Mouse (Mus musculus) adrenal gland, postnatal 36 days (tissue): Measurements from ENCODE around the gene Oxct1. TPM values are rescaled to one million over a fixed set of nuclear protein-coding genes. Genes with fewer than 3 reads are reported as not detected.
A peak's percentile ranks its signal among the peaks of the same experiment; 100 is the strongest.

Experiments
- DNase-seq, 2 experiments: peaks; one replicate each; pipeline ENCODE4 v3.0.0; 2021; ENCODE audit warnings: mixed read lengths in 1 of 2
- long read RNA-seq, 2 experiments: library from polyadenylated mRNA; stranded (forward); transcript quantifications; one replicate each; pipeline ENCODE4 v2.0.0; 2021; ENCODE audit warnings: borderline sequencing depth in 2 of 2
- total RNA-seq, 2 experiments: library from RNA; stranded (reverse); gene quantifications; 2 replicates each; pipeline ENCODE4 v1.2.3; 2021

Gene Oxct1
- total RNA-seq: 100 to 1,000 TPM; 137 to 207 TPM
- long read RNA-seq, experiment 1, transcript Oxct1-201 (17 exons, 3,527 nt): major isoform, 236 of 270 reads
- long read RNA-seq, experiment 1, partial matches to known transcripts: 21 of 270 reads
- long read RNA-seq, experiment 1, other reads (novel, unspliced or antisense): 13 of 270 reads
- long read RNA-seq, experiment 2, transcript Oxct1-201 (17 exons, 3,527 nt): major isoform, 53 of 58 reads
- long read RNA-seq, experiment 2, partial matches to known transcripts: 4 of 58 reads
- long read RNA-seq, experiment 2, other reads (novel, unspliced or antisense): 1 of 58 reads

- DNase-seq: peak; percentile 91 to 92
Measured at GRCm38 (mm10) chr15:4026231-4026773, at the start of gene Oxct1. Gene Oxct1 (plus strand): TSS chr15:4026383.

- DNase-seq: no peak
Measured at GRCm38 (mm10) chr15:3978279-3978678, 47.9 kb upstream of the Oxct1 start.

- DNase-seq: peak; percentile 94 to 95
Measured at GRCm38 (mm10) chr15:3979061-3979848, 46.9 kb upstream of the Oxct1 start, which contains the start of gene Fbxo4. Gene Fbxo4 (minus strand): TSS chr15:3979573.

GRCm38 (mm10) chr15:3979871-3980270 is 46.3 kb upstream of the Oxct1 start:
- DNase-seq: no peak

DNA sequence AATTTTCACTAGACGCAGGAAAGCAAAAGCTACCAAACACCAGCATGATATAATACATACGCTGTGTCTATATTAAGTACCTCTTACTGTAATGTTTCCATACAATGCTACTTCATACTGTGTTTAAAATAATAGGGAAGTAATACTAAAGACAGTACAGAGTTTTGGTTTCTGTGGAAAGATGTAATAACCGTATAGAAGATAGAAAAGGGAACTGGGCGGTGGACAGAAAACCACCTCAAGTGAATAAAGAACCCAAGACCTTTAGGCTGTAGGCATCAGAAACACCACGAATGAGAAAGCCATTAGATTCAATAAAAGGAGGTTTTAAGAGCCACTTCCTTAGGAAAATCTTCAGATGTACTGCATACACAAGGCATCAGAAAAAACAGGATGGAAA is 43.5 kb upstream of the Oxct1 start:
- DNase-seq: no peak

DNA sequence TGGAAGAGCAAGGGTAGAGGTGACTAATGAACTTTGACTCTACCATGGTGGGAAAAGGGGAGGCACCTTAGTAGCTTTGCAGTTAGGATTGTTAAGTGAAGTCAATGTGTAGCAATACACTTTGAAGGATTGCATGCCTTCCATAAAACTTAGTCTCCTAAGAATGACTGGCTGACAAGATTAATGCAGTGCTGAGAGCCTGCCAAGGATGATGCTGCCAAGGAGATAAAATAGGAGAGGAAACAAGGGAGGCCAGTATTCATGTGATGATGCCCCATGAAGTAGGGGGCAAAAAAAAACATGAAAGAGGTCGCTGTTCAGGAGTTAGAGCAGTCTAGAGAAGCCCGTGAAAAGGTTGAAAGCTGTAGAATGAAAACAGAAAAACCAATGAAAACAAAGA is 41.3 kb upstream of the Oxct1 start:
- peak; percentile 47 to 53 for DNase-seq

GRCm38 (mm10) chr15:3987981-3988380 is 38.2 kb upstream of the Oxct1 start:
- DNase-seq: peak; percentile 48 to 64

GRCm38 (mm10) chr15:3994852-3995447 is 31.2 kb upstream of the Oxct1 start:
- DNase-seq: no peak

- DNase-seq: peak; percentile 99
Measured at GRCm38 (mm10) chr15:3995448-3996266, 30.5 kb upstream of the Oxct1 start, which contains the start of gene AW549877. Gene AW549877 (minus strand): TSS chr15:3995744.

DNA sequence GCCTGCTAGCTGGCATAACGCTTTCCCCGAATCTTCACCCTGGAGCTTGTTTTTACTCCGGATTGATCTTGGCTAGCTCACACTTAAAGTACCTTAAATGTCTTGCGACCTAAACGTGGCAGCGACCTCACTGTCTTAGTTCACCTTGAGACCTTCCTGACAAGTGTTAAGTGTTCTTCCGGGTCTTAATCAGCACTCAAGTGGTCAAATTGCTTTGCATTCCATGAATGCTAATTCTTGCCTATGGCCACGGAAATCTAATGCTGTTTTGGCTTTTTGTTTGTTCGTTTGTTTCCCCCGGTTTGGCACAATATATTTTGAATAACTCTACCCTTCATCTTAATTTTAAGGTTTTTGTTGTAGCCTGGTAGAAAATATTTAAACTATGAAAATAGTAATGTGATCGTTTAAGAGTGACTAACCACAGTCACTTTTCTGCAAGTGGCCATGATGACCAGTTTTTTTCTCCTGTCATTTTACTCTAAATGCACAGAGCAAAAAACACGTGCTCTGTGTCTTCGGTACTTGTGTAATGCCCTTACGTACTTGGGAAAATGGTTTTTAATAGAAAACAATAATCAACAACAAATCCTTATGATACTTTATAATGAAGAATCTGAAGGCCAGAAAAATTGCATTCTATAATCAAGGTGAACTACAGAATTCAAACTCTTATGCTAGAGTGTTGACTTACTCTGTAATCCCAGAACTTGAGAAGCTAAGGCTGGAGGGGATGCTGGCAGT is 29.7 kb upstream of the Oxct1 start:
- no peak for DNase-seq

- DNase-seq: peak in 1 of 2 experiments; percentile 1
Measured at GRCm38 (mm10) chr15:3999144-3999543, 27.0 kb upstream of the Oxct1 start.

DNA sequence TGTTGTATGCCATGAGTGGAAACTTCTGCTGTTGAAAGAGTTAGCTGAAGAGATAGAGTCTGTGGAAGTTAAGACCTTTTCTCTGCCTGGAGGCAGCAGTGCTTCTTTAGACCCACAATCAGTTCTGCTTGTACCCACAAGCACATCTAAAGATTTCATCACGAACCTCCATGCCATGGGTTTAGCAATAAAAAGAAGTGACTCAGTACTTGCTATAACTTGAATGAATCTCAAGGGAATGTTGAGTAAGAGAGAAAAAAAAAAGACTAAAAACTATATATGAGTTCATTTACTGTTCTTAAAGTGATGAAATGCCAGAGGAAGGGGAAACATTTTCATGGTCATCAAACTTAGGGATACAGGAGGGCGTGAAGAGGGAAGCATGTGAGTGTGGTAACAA is 25.6 kb upstream of the Oxct1 start:
- DNase-seq: no peak

GRCm38 (mm10) chr15:4013873-4014272 is 12.3 kb upstream of the Oxct1 start:
- no peak for DNase-seq

DNA sequence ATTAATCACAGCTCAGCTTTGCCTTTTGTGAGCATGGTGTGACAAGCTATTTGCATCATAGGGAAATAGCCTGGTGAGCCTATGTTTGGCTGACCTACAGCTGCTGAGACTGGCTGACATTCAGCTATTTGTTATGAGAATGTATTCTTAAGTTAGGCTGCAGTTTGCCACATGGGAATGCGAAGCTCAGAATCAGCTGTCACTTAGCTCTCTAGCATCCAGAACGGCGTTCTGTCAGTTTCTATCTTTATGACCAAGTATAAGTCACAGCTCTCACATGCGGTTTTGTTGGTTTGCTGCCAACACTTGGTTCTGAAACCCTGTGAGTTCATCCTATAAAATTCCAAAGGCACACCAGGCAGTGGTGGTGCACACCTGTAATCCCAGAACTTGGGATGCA is 5.5 kb upstream of the Oxct1 start:
- DNase-seq: no peak

GRCm38 (mm10) chr15:4023747-4024146 is 2.4 kb upstream of the Oxct1 start:
- DNase-seq: no peak

GRCm38 (mm10) chr15:4024726-4025507 is 1.3 kb upstream of the Oxct1 start:
- DNase-seq: no peak

DNA sequence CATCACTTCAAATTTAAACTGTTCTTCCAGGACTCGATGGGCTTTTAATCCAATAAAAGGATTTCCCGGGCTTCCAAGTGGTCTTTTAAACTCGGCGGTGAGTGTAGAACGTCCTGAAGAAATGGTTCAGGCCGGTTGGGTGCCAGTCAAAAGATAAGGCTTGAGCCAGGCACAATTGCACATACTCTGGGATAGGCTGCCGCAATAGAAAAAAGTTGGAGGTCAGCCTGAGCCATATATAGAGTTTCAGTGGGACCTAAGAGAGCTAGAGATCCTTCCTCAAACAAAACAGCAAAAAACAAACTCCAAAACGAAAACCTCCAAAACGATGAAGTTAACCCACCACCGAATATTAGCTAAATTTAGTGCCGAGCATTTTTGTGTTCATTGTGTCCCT is 677 bp upstream of the Oxct1 start:
- no peak for DNase-seq

DNA sequence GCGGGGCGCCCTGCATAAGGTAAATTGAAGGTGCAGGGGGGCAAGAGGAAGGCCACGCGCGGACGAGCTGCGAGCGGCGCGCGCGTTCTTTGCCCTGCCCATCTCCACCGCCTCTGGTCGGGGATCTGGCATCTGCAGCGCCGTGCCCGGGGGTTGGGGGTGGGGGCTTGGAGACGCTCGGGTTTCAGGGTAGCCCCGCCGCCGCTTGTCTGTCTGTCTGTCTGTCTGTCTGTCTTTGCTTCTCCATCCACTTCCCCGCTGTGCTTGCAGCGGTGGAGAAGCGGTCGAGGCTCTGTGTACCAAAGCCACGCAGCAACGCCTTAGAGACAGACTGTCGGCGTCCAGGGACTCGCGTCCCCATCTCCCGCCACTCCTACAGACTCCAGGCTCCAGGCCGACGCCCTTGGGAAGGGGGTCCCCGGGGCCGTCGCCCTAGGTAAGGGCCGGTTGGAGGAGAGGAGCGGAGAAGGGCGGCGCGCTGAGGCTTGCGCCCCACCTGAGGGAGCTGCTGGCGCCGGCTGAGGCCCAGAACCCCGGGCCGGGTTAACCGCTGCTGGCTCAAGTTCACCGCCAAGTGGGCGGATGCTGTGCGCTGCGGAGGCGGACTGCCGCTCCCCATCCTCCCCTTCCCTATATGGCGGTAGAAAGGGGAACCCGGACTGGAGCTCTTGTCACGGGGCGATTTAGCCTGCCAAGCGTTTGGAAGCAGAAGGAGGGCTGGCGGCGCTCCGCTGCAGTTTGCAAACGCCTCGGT is 825 bp downstream of the Oxct1 start:
- DNase-seq: peak; percentile 87 to 88

DNA sequence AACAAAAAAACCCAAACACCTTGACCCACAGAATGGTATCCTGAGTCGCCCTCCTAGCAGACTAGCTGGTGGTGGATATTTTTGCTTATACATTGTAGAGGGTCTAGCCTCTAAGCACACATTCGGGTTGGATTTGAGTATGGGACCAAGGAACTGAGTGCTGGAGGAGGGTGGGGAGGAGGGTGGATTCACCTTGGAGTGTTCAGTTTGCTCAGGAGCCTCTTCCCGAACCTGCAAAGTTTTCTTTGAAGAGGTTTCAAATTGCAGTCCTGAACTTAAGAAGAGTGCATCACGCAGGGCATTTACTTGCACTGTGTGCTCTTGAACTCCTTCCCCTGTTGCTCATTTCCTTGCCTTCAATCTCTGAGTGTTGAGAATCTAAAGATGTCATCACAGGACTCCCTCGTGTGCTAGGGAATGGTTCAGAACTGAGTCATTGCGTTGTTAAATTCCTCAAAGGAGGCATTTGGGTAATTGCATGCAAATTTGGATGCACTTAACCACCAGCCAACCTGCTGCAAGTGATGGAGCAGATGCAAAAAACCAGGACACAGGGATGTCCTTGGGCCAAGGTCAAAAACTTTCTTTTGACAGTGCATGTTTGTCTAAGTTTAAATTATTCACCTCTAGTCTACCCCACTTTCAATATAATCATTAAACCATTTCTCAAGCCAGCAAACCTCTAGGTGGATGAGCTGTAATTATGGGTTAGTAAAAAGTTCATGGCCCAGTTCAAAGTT is 1.7 kb downstream of the Oxct1 start:
- no peak for DNase-seq
